Mouse (Mus musculus) forebrain, postnatal 0 days (tissue): ENCODE data around the gene Mn1. TPM values are rescaled to one million over a fixed set of nuclear protein-coding genes. Genes with fewer than 3 reads are reported as not detected.

Experiments used
- ATAC-seq: fragments of 200-750 bp; cut with Nextera tagmentation; 2 replicates; pipeline ENCODE4 v1.8.0; 2017; ENCODE audit warnings: mild to moderate bottlenecking, moderate library complexity
- DNase-seq: peaks from one replicate; pipeline ENCODE4 v3.0.0-alpha.2; 2015
- H3K27ac ChIP-seq: fragments of 300-500 bp; sonication (generic); 2 replicates; pipeline ENCODE4 v1.5.1; 2014; ENCODE audit warnings: low read depth, mild to moderate bottlenecking, antibody characterized with exemption, low read length, moderate library complexity, mixed read lengths
- H3K27me3 ChIP-seq: fragments of 300-500 bp; sonication (generic); 2 replicates; pipeline ENCODE4 v1.6.1; 2014; ENCODE audit warnings: mild to moderate bottlenecking, low read length, mixed read lengths; ENCODE audit not compliant: insufficient read depth
- H3K36me3 ChIP-seq: fragments of 300-500 bp; sonication (generic); 2 replicates; pipeline ENCODE4 v1.6.1; 2014; ENCODE audit warnings: mild to moderate bottlenecking, moderate library complexity; ENCODE audit not compliant: insufficient read depth
- H3K4me1 ChIP-seq: fragments of 300-500 bp; sonication (generic); 2 replicates; pipeline ENCODE4 v1.6.1; 2014; ENCODE audit warnings: antibody characterized with exemption; ENCODE audit not compliant: insufficient read depth
- H3K4me2 ChIP-seq: fragments of 300-500 bp; sonication (generic); 2 replicates; pipeline ENCODE4 v1.6.1; 2014; ENCODE audit warnings: low read depth, mild to moderate bottlenecking, moderate library complexity
- H3K4me3 ChIP-seq: fragments of 300-500 bp; sonication (generic); 2 replicates; pipeline ENCODE4 v1.5.1; 2014; ENCODE audit warnings: low read depth, low read length, mixed read lengths
- H3K9ac ChIP-seq: fragments of 300-500 bp; sonication (generic); 2 replicates; pipeline ENCODE4 v1.6.1; 2014; ENCODE audit warnings: mild to moderate bottlenecking
- H3K9me3 ChIP-seq: fragments of 300-500 bp; sonication (generic); 2 replicates; pipeline ENCODE4 v1.6.1; 2016; ENCODE audit warnings: low read length
- CTCF ChIP-seq: sonication (generic); IDR thresholded peaks from 2 replicates; pipeline ENCODE4 v1.5.1; 2016; ENCODE audit warnings: antibody characterized with exemption, control low read depth, low read depth
- WGBS: fragments of 180-500 bp; shearing (Covaris S2); extraction: QIAGEN DNeasy Blood & Tissue Kit; methylation state at CpG from one replicate; pipeline ENCODE4 v1.1.7; 2014; 5-methylcytosine and 5-hydroxymethylcytosine counted together
- polyA plus RNA-seq: library from polyadenylated mRNA; unstranded; fragments of >200 nt; fragmentation: Nextera tagmentation; extraction: Ambion mirVana; gene quantifications from 2 replicates; pipeline ENCODE4 v1.2.1, GENCODE M21; 2015
- total RNA-seq: library from RNA; depleted of rRNA; stranded (reverse); fragments of >200 nt; gene quantifications from 2 replicates; pipeline ENCODE4 v1.2.3, GENCODE M21; 2014

Gene Mn1
- total and polyA plus RNA-seq, 2 experiments from 2014 or later: 57.9 to 123 TPM

DNA sequence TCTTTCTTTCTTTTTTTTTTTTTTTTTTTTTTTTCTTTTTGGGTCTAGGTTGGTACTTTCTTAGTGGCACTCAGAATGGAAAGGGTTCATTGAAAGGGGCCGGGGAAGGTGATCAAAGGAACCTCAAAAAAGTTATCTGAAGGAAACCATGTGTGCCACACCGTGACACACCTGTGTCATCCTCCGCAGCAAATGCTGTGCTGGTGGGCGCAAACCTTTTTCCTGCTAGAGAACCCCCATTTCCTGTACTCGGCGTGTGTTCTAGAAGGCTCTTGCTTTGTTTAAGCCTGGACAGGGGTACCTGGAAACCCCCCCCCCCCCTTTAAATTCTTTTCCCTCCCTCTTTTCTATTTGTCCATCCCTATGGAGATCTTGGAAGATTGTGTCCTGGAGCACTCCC, 37.7 kb downstream of the Mn1 start:
- H3K9ac ChIP-seq: no peak overlapping the region
- no peak for DNase-seq

DNA sequence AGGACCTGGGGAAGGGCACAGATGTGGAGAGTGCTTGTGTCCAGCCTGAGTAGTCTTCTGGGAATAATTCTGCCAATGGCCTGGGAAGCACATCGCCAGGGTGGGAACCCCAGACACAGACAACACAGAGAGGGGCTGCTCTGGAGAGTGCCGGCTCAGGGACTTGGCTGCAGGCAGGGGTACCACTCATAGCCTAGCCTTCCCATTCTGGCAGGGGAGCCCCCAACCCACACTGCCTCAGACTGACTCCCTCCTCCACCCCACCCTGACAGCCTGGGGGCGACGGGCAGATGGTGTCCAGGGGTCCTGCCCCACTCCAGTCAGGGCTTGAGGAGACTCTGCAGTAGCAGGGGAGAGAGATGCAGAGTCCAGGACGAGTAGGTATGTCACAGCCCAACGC, 41.5 kb downstream of the Mn1 start:
- no peak for DNase-seq
- Histone ChIP-seq H3K9me3 (no peaks in the 10 kb centered on the region), H3K4me1 (no peaks in the 10 kb centered on the region), H3K27ac (no peak overlapping the region), H3K4me2 (no peak overlapping the region), H3K9ac (no peak overlapping the region), H3K27me3 (no peaks in the 10 kb centered on the region), H3K4me3 (no peak overlapping the region), H3K36me3 (peaks cover 30% of the 10 kb centered on the region)
- 92% methylated on average over 6 of the region's 6 CpGs for WGBS
- peak; percentile 32; the same call in 1 of the 2 replicates for ATAC-seq
- no peak for TF ChIP-seq CTCF

More for the DNA sequence above, 37.7 kb downstream of the Mn1 start:
- no peak overlapping the region for H3K4me2 ChIP-seq
- no peaks in the 10 kb centered on the region for H3K9me3 ChIP-seq
- no peak for ATAC-seq
- H3K27me3 ChIP-seq: no peaks in the 10 kb centered on the region
- H3K36me3 ChIP-seq: peaks cover 37% of the 10 kb centered on the region
- 92% methylated on average over 6 of the region's 6 CpGs for WGBS
- no peak for TF ChIP-seq CTCF
- H3K4me3 ChIP-seq: no peak overlapping the region
- no peak overlapping the region for H3K27ac ChIP-seq
- H3K4me1 ChIP-seq: no peaks in the 10 kb centered on the region; the same call in 1 of the 2 replicates

DNA sequence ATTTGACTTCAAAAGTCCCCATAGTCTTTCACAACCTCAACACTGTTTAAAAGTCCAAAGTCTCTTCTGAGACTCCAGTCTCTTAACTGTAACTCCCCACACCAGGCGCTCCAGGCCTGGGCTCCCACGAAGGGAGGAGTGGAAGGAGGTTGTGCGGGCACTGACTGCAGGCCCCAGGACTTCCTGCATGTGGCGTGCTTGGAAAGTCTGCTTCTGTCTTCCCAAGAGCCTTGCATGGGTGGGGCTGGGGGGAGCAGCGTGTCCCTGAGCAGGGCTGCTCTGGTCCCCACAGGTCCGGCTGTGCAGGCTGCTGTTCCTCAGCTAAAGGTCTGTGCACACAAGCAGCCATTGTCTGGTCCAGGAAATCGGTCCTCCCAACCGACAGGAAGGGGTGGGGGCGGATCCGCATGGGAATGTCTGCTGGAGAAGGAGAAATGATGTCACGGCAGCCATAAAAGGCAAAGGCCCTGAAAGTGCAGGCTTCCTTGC, 48.7 kb downstream of the Mn1 start:
- H3K27ac ChIP-seq: 0 out of 2 replicates have a peak overlapping the region, but pooled peaks have one; percentile 45
- TF ChIP-seq CTCF: 0 out of 2 replicates have a peak, but pooled peaks have one; percentile 2
- H3K9me3 ChIP-seq: no peaks in the 10 kb centered on the region
- no peaks in the 10 kb centered on the region for H3K36me3 ChIP-seq
- no peak overlapping the region for H3K4me3 ChIP-seq
- ATAC-seq (peak; percentile 48), DNase-seq (no peak)
- H3K27me3 ChIP-seq: no peaks in the 10 kb centered on the region
- no peaks in the 10 kb centered on the region for H3K4me1 ChIP-seq
- 64% methylated on average over 11 of the region's 11 CpGs for WGBS
- H3K9ac ChIP-seq: no peak overlapping the region
- no peak overlapping the region for H3K4me2 ChIP-seq

DNA sequence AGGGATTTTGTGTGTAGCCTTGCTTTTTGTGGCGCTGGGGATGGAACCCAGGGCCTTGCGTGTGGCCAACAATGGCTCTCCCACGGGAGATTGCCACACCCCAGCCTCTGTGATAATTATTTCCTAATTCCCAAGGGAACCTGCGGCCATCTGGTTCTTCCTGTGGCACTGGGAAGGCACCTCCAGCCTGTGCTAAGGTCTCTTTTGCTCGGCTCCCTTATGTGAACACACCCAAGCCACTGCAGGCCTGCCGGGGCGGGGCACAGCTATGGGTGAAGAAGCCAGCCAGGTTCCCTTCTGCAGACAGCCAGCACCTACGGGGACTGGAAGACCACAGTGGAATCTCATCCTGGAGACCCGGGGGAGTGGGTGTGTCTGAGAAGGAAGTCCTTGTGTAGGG, 49.3 kb downstream of the Mn1 start:
- Histone ChIP-seq H3K27ac (no peak overlapping the region), H3K9ac (no peak overlapping the region), H3K4me3 (no peak overlapping the region), H3K36me3 (no peaks in the 10 kb centered on the region), H3K4me2 (no peak overlapping the region), H3K27me3 (no peaks in the 10 kb centered on the region), H3K4me1 (no peaks in the 10 kb centered on the region), H3K9me3 (no peaks in the 10 kb centered on the region)
- no peak for TF ChIP-seq CTCF
- ATAC-seq: no peak
- 86% methylated on average over 9 of the region's 9 CpGs for WGBS
- no peak for DNase-seq

DNA sequence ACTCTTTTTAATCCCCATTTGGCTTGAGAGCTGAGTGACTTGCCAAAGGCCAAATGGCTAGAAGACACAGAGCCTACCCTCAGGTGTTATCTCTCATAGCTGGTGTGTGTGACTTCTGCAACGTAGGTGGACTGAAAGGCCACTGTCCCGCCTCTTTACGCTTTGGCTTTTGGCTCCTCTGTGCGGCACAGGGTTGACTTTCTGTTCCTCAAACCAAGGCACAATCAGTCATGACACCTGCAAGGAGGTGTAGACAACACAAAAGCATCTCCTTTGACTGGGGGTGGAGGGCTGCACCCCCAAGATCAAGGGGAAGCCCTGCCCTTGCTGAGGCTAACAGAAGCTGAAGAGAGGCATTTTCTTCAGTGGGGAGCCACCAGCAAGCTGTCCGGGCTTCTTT, 50.5 kb downstream of the Mn1 start:
- DNase-seq (no peak), ATAC-seq (no peak)
- no peak overlapping the region for H3K4me3 ChIP-seq
- H3K9me3 ChIP-seq: no peaks in the 10 kb centered on the region
- H3K9ac ChIP-seq: no peak overlapping the region
- no peak overlapping the region for H3K4me2 ChIP-seq
- no peaks in the 10 kb centered on the region for H3K27me3 ChIP-seq
- H3K36me3 ChIP-seq: no peaks in the 10 kb centered on the region
- peaks cover under 1% of the 10 kb centered on the region; the same call in 1 of the 2 replicates for H3K4me1 ChIP-seq
- no peak overlapping the region for H3K27ac ChIP-seq
- no peak for TF ChIP-seq CTCF
- WGBS: 87% methylated on average over 5 of the region's 5 CpGs

DNA sequence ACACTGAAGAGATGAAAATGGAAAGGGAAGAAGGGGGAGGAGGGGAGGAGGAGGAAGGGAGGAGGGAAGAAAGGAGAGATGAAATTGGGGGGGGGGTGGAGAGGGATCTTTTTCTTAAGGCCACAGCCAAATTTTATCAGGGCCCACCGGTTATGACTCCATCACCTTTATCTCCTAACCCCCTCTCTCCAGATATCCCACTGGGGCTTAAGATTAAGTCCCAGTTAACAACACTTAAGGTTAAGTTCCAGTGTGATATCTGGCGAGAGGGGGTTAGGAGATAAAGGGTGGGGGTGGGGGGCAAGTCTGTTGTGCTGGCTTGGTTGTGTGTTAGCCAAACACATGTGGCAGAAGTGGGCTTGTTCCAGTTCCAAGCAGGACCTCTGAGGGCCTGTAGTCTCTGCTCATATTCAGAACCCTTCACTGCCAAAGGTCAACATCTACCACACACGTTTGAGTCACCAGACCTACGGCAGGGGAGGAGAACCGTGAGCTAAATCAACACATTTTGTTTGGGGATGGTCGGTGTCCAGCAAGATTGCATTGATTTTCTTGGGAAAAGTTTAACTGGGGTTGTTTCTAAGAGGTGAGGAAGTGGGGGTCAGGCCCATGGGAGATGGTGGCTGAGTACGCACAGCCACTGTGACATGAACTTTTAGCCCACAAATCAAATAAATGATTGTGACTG, 52.2 kb downstream of the Mn1 start:
- Histone ChIP-seq H3K9ac (no peak overlapping the region), H3K27ac (no peak overlapping the region), H3K27me3 (no peaks in the 10 kb centered on the region), H3K4me1 (peaks cover 9% of the 10 kb centered on the region; the same call in 1 of the 2 replicates), H3K9me3 (no peaks in the 10 kb centered on the region), H3K4me3 (no peak overlapping the region), H3K36me3 (no peaks in the 10 kb centered on the region), H3K4me2 (no peak overlapping the region)
- DNase-seq: no peak
- WGBS: 85% methylated on average over 7 of the region's 7 CpGs
- ATAC-seq: no peak
- no peak for TF ChIP-seq CTCF

DNA sequence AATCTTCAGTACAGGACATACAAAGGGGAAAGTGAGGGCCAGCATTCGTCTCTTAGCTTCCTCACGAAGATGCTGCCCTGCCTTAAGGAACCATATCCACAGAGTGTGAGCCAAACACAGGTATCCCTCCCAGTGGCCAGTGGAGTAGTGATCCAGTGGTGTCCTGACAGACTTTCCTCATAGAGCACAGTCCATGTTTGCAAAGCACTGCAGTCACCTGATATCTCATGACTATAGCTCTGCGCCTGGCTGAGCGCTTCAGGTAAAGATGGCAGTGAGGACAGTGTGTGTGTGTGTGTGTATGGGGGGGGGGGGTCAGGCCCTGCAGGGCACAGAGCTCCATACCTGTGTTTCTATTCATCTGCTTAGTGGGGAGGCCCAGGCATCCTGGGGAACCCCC, 53.7 kb downstream of the Mn1 start:
- TF ChIP-seq CTCF: no peak

More for the DNA sequence above, 53.7 kb downstream of the Mn1 start:
- H3K27ac ChIP-seq: no peak overlapping the region
- no peak overlapping the region for H3K4me3 ChIP-seq
- H3K4me2 ChIP-seq: no peak overlapping the region
- no peaks in the 10 kb centered on the region for H3K36me3 ChIP-seq
- H3K9ac ChIP-seq: no peak overlapping the region
- DNase-seq: no peak
- WGBS: 87% methylated on average over 4 of the region's 4 CpGs
- H3K27me3 ChIP-seq: no peaks in the 10 kb centered on the region
- ATAC-seq: no peak
- no peaks in the 10 kb centered on the region for H3K9me3 ChIP-seq
- H3K4me1 ChIP-seq: peaks cover 9% of the 10 kb centered on the region; the same call in 1 of the 2 replicates
